Mouse (Mus musculus): ENCODE measurements at regions not wholly inside any gene's neighbourhood (a gene's known extent, or its start where the extent isn't known, plus 50 kb on each side); places are given as distances from the start of the nearest gene placed in this dataset.

DNA sequence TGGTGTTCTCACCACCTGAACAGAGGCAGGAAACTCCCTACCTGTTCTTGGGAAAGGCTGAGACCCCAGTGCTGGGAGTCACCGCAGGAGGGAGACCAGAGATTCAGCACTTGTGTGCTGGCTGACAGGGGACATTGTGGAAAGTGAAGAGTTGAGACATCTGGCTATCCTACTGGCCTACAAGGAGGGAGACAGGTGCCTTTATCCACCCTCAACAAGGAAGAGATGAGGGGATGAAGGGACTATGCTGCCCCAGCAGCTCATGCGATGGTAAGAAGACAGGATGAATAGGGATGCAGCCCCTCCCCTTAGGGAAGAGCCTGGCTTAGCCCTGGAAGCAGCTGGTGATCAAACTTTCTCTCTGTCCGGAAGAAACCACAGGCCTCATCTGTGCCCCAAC is 127.5 kb downstream of the Gas1 start:
- TF ChIP-seq POLR2A (IDR thresholded peaks at IDR 0.05; ENCODE audit: low read depth, low read length) (no peak), CTCF (conservative IDR thresholded peaks at IDR 0.05 in 1 of 2, IDR thresholded peaks at IDR 0.05 in 1 of 2; ENCODE audit: low read depth in 2 of 2, low read length in 2 of 2) (no peak), UBTF (IDR thresholded peaks at IDR 0.05; ENCODE audit: low read depth, low read length) (no peak), GABPA (IDR thresholded peaks at IDR 0.05; ENCODE audit: insufficient replicate concordance, low read depth, low read length) (no peak), MXI1 (IDR thresholded peaks at IDR 0.05; ENCODE audit: low read depth, low read length) (no peak), PAX5 (IDR thresholded peaks at IDR 0.05; ENCODE audit: low read length) (no peak), USF1 (IDR thresholded peaks at IDR 0.05; ENCODE audit: low read depth, low read length) (no peak)

Measured in CH12.LX (cell line).